Mouse (Mus musculus) olfactory bulb, adult 2 months (tissue): Measurements from ENCODE around the gene Ptprk. TPM values are rescaled to one million over a fixed set of nuclear protein-coding genes. Genes with fewer than 3 reads are reported as not detected.

Experiments used
- H3K27ac ChIP-seq: fragments of 200-500 bp; 2 replicates; pipeline ENCODE4 v1.5.1; 2012; ENCODE audit warnings: low read depth, low read length; ENCODE audit not compliant: insufficient read depth
- H3K4me1 ChIP-seq: fragments of 200-500 bp; 2 replicates; pipeline ENCODE4 v1.6.1; 2012; ENCODE audit warnings: low read length; ENCODE audit not compliant: control insufficient read depth, insufficient read depth
- H3K4me3 ChIP-seq: fragments of 200-500 bp; 2 replicates; pipeline ENCODE4 v1.5.1; 2012; ENCODE audit warnings: mild to moderate bottlenecking, low read depth, low read length, moderate library complexity; ENCODE audit not compliant: insufficient read depth
- CTCF ChIP-seq: fragments of 200-500 bp; IDR thresholded peaks from 2 replicates; pipeline ENCODE4 v1.5.1; 2012; ENCODE audit warnings: low read depth, mild to moderate bottlenecking, low read length, moderate library complexity; ENCODE audit not compliant: insufficient read depth
- POLR2A ChIP-seq: fragments of 200-500 bp; IDR thresholded peaks from 2 replicates; pipeline ENCODE4 v1.6.1; 2012; ENCODE audit warnings: mild to moderate bottlenecking, low read depth, low read length, moderate library complexity; ENCODE audit not compliant: insufficient read depth
- WGBS: fragments of 180-500 bp; shearing (Covaris S2); methylation state at CpG from one replicate; pipeline ENCODE4 v1.1.7; 2018; 5-methylcytosine and 5-hydroxymethylcytosine counted together
- polyA plus RNA-seq: library from polyadenylated mRNA; stranded (reverse); fragments of >200 nt; gene quantifications from 2 replicates; pipeline ENCODE4 v1.2.4, GENCODE M21; 2012; ENCODE audit warnings: low replicate concordance; ENCODE audit not compliant: missing spikeins, insufficient read depth, insufficient read length

Gene Ptprk
- polyA plus RNA-seq, 1 experiment = not detected

GRCm38 (mm10) chr10:28464766-28465548 lies 390.3 kb downstream of the Ptprk start:
- Histone ChIP-seq H3K4me1 (no peaks in the 10 kb centered on the region), H3K27ac (no peak overlapping the region), H3K4me3 (no peak overlapping the region)
- no peak for TF ChIP-seq POLR2A
- no peak for TF ChIP-seq CTCF
- WGBS = 57% methylated on average over 12 of the region's 12 CpGs

DNA sequence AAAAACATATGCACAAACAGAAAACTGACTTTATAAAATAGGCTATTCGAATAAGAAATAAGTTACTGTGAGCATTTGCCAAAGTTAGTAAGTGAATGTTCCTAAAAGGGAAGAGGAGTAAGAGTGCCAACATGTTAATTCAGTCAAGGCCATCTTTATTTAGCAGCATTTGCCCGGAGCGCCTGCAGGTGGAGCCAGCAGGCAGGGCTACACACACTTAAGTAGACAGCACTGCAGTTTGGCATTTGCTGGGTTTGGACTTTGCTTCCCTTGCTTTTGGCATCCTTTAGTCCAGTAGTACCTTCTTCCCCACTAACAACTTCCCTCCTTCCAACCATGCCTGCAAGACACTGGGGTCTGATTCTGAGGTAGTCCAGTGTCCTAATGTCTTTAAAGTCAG lies 411.0 kb downstream of the Ptprk start:
- H3K4me1 ChIP-seq = 0 out of 2 replicates have a peak, but pooled peaks cover 2% of the 10 kb centered on the region

DNA sequence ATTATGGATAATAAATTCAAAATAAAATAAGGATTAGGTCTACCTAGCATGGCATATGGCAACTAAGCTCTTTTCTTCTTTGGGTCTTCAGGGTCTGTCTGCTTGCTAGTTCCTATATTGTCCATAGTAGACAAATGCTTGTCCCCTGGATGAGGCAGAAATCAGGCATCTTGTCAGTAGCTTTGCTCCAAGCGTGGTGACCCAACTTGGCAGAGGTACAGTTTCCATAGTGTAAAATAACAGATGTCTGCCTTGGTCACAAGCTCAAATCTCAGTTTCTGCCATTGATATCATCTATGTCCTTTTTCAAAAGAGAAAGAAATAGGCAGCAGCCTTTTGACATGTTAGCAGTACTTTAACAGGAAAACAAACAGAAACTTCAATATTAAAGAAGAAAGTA lies 416.4 kb downstream of the Ptprk start:
- Histone ChIP-seq H3K4me3 (no peak overlapping the region), H3K4me1 (peaks cover 5% of the 10 kb centered on the region; the same call in 1 of the 2 replicates), H3K27ac (no peak overlapping the region)
- TF ChIP-seq CTCF (no peak), POLR2A (no peak)
- WGBS = 98% methylated on average over 1 of the region's 1 CpGs

More for the DNA sequence above, 411.0 kb downstream of the Ptprk start:
- Histone ChIP-seq H3K27ac (no peak overlapping the region), H3K4me3 (no peak overlapping the region)
- WGBS = 26% methylated on average over 3 of the region's 3 CpGs
- TF ChIP-seq CTCF = peak; percentile 38; the same call in 1 of the 2 replicates
- no peak for TF ChIP-seq POLR2A

DNA sequence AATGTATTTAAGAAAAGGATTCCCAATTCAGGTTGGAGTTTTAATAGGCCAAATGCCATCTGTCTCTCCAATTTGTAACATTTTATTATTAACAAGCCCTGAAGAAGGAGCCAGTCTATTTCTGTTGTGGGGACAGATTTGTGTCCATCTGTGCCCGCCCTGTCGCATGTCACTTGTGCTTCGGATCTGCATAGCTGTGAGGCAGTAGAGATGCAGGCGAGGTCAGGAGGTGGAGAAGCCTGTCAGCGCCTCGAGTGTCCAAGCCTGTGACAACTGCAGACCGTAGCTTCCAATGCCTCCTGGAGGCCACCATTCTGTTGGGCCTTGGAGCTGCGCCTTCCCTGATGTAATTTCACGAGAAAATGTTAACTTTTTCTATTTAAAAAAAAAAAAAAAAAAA lies 417.6 kb downstream of the Ptprk start:
- Histone ChIP-seq H3K4me1 (peaks cover 5% of the 10 kb centered on the region; the same call in 1 of the 2 replicates), H3K27ac (no peak overlapping the region), H3K4me3 (no peak overlapping the region)
- 89% methylated on average over 9 of the region's 9 CpGs for WGBS
- TF ChIP-seq CTCF (no peak), POLR2A (no peak)

- 28% methylated on average over 14 of the region's 14 CpGs for WGBS
- no peak overlapping the region for H3K4me3 ChIP-seq
- no peak for TF ChIP-seq POLR2A
- TF ChIP-seq CTCF = no peak
- H3K27ac ChIP-seq = no peak overlapping the region
- H3K4me1 ChIP-seq = peaks cover 5% of the 10 kb centered on the region; the same call in 1 of the 2 replicates
These were observed 418.2 kb downstream of the Ptprk start for GRCm38 (mm10) chr10:28492870-28493269.

- WGBS = 14% methylated on average over 7 of the region's 7 CpGs
- H3K27ac ChIP-seq = no peak overlapping the region
- TF ChIP-seq POLR2A = no peak
- no peak for TF ChIP-seq CTCF
These were observed 418.7 kb downstream of the Ptprk start for GRCm38 (mm10) chr10:28493271-28493861.

GRCm38 (mm10) chr10:28497791-28498190 lies 423.2 kb downstream of the Ptprk start:
- TF ChIP-seq CTCF = no peak
- no peak for TF ChIP-seq POLR2A
- H3K4me1 ChIP-seq = peaks cover 4% of the 10 kb centered on the region; the same call in 1 of the 2 replicates
- no peak overlapping the region for H3K4me3 ChIP-seq
- WGBS = 95% methylated on average over 1 of the region's 1 CpGs
- H3K27ac ChIP-seq = no peak overlapping the region

More at GRCm38 (mm10) chr10:28493271-28493861, 418.7 kb downstream of the Ptprk start:
- Histone ChIP-seq H3K4me3 (no peak overlapping the region), H3K4me1 (peaks cover 5% of the 10 kb centered on the region; the same call in 1 of the 2 replicates)

GRCm38 (mm10) chr10:28498504-28498903 lies 423.9 kb downstream of the Ptprk start:
- WGBS = 95% methylated on average over 3 of the region's 3 CpGs

GRCm38 (mm10) chr10:28513601-28514000 lies 439.0 kb downstream of the Ptprk start:
- H3K4me1 ChIP-seq = no peaks in the 10 kb centered on the region
- TF ChIP-seq POLR2A (no peak), CTCF (no peak)
- no peak overlapping the region for H3K4me3 ChIP-seq
- H3K27ac ChIP-seq = no peak overlapping the region
- 92% methylated on average over 2 of the region's 2 CpGs for WGBS

More at GRCm38 (mm10) chr10:28498504-28498903, 423.9 kb downstream of the Ptprk start:
- no peak for TF ChIP-seq CTCF
- no peak for TF ChIP-seq POLR2A
- Histone ChIP-seq H3K4me3 (no peak overlapping the region), H3K4me1 (peaks cover 2% of the 10 kb centered on the region; the same call in 1 of the 2 replicates), H3K27ac (no peak overlapping the region)
